Mouse (Mus musculus): ENCODE measurements around the gene Znrd1.
"Not testable (repeated sequence)": the region's sequence is repeated elsewhere in the genome, so short reads cannot be mapped to it uniquely, and the experiment has no call there.

Znrd1 gene

GRCm38 (mm10) chr17:36957999-36958743 lies at the start of gene Znrd1, which contains the start of gene Znrd1as:
TSS of gene Znrd1 (minus strand) at chr17:36958559.
TSS of gene Znrd1as (plus strand) at chr17:36958592.
- in situ Hi-C loops (cut with MboI, MseI) = no loop called here

- in situ Hi-C loops (cut with MboI, MseI) = no loop called here
These were observed 45.0 kb upstream of the Znrd1 start for GRCm38 (mm10) chr17:37003366-37003765.

- in situ Hi-C loops (cut with MboI, MseI) = no loop called here
These were observed 44.3 kb upstream of the Znrd1 start for GRCm38 (mm10) chr17:37002364-37003330.

GRCm38 (mm10) chr17:37000863-37001262 lies 42.5 kb upstream of the Znrd1 start, which contains the start of gene Zfp57:
TSS of gene Zfp57 (plus strand) at chr17:37001163.
- in situ Hi-C loops (cut with MboI, MseI) = no loop called here

GRCm38 (mm10) chr17:36998477-36998876 lies 40.1 kb upstream of the Znrd1 start:
- in situ Hi-C loops (cut with MboI, MseI) = no loop called here

- in situ Hi-C loops (cut with MboI, MseI) = no loop called here
These were observed 38.8 kb upstream of the Znrd1 start for GRCm38 (mm10) chr17:36997033-36997735.

GRCm38 (mm10) chr17:36995448-36995847 lies 37.1 kb upstream of the Znrd1 start:
- in situ Hi-C loops (cut with MboI, MseI) = no loop called here

- in situ Hi-C loops (cut with MboI, MseI) = no loop called here
These were observed 36.2 kb upstream of the Znrd1 start for GRCm38 (mm10) chr17:36994528-36994927.

GRCm38 (mm10) chr17:36993770-36994325 lies 35.5 kb upstream of the Znrd1 start:
- in situ Hi-C loops (cut with MboI, MseI) = no loop called here

- in situ Hi-C loops (cut with MboI, MseI) = no loop called here
These were observed 34.2 kb upstream of the Znrd1 start for GRCm38 (mm10) chr17:36992336-36993104.

- in situ Hi-C loops (cut with MboI, MseI) = not testable (repeated sequence)
These were observed 32.3 kb upstream of the Znrd1 start for GRCm38 (mm10) chr17:36990630-36991029.

GRCm38 (mm10) chr17:36989437-36989836 lies 31.1 kb upstream of the Znrd1 start, which contains the start of gene H2-M5:
TSS of gene H2-M5 (minus strand) at chr17:36989537.
- in situ Hi-C loops (cut with MboI, MseI) = loop anchor here (5.0 kb wide), 1 partner anchor 97 kb away; the partner anchor contains the start of gene Trim40

- in situ Hi-C loops (cut with MboI, MseI) = loop anchor here (5.0 kb wide), 1 partner anchor 96 kb away; the partner anchor contains the start of gene Trim40
These were observed 30.1 kb upstream of the Znrd1 start for GRCm38 (mm10) chr17:36988475-36988874.

- in situ Hi-C loops (cut with MboI, MseI) = no loop called here
These were observed 24.1 kb upstream of the Znrd1 start for GRCm38 (mm10) chr17:36982253-36983155.

GRCm38 (mm10) chr17:36981845-36982244 lies 23.5 kb upstream of the Znrd1 start:
- in situ Hi-C loops (cut with MboI, MseI) = no loop called here

GRCm38 (mm10) chr17:36981221-36981813 lies 23.0 kb upstream of the Znrd1 start, which contains the start of gene 2410137M14Rik:
TSS of gene 2410137M14Rik (minus strand) at chr17:36981237.
- in situ Hi-C loops (cut with MboI, MseI) = no loop called here

- in situ Hi-C loops (cut with MboI, MseI) = no loop called here
These were observed 15.0 kb upstream of the Znrd1 start for GRCm38 (mm10) chr17:36973271-36973787.

- in situ Hi-C loops (cut with MboI, MseI) = no loop called here
These were observed 14.4 kb upstream of the Znrd1 start for GRCm38 (mm10) chr17:36972791-36973190.
